Mouse (Mus musculus): ENCODE results near the gene 9230112D13Rik.

Gene 9230112D13Rik

DNA sequence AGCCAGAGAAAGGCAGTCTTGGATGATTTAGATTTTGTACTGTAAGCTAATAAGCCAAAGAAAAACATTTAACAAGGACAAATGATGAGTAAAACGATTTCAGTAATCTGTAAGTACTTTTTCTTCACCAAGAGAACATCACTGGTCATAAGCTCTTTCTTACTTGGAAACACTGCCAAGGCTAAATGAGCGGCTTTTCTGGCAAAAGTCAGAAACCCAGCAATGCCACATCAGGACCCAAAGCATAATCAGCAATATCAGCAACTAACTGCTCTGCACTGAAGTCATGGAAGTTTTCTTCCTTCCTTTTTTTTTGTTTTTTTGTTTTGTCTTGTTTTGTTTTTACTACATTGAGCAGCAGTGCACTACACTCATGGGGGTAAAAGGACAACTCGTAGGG lies 25.3 kb downstream of the 9230112D13Rik start:
- DNase-seq: no peak

DNA sequence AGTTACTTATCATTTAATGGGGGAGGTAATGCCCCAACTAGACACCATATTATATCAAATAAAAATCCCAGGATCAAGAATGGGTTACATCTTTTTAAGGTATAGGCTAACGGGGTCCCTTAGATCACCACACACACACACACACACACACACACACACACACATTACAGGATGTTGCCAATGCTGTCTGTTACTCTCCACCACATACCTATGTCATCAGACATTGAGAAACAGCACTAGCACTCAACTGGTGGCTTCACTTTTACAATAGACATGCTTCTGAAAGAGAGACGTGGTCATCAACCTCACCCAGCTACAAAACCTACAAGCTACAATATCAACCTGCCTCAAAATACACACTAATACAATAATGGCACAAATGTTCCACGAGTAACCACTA lies 28.9 kb downstream of the 9230112D13Rik start:
- no peak for DNase-seq

DNA sequence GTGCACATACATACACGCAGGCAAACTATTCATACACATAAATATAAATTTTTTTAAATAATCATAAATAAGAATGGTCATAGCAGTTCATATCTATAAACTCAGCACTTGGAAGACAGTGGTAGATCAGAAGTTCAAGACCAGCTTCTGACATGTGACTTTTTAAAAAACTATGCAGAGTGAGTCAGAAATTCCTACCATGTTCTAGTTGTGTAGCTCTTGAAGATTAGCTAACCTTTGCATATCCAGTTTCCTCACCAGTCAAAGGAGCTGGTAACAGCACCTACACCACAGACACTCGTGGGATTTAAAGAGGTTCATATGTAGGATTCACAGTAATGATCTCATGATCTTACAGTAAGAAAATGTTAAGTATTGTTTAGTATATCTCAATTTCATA lies 29.9 kb downstream of the 9230112D13Rik start:
- no peak for DNase-seq

DNA sequence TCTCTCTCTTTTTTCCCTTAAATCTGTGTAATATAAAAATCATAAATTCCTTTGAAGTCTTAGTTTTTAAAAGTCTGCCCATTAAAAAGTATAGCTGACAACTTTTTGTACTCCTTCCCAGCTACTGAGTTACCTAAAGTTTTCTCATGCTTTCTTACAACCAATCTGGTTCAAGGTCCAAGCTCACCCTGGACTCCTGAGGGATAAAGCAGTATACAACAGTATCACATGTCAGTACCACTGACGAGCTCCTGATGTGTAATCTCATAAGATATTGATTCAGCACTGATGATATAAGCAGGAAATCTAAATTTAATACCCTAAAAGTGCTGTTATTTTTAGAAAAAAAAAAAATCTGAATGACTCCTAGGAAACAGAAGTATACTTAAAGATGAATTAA lies 31.6 kb downstream of the 9230112D13Rik start:
- no peak for DNase-seq

DNA sequence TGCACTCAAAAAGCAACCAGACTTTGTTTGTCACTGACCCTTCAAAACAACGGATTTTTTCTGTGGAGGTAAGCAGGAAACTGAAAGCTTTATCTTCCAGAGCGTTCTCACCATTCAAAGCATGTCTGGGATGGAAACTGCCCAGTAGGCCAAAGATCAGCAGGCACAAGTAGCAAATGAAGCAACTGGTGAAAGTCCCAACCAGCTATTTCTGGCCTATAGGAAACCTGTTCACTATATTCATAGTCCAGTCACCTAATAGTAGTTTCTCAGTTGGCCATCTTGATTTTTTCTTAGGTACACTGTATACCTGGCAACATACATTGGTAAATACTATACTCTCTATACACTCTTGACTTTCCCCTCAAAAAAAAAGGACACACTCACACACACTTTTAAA lies 32.7 kb downstream of the 9230112D13Rik start:
- peak; percentile 31 for DNase-seq

DNA sequence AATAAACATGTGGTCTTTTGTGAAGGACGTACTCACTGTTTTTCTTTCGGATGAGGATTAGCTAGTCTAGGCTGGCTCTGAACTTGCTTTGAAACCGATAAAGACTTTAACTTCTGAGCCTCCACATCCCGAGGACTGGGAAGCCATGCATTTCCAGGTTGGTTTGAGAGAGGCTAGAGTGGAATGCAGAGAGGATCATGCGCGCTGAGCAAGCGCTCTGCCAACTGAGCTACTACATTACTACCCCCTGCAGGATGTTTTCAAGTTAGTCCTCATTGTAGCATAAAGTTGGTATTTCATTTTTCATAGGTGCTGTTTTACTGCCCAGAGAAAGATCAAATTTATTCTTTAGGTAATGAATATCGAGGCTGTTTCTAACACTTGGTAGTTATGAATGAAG lies 36.4 kb downstream of the 9230112D13Rik start:
- DNase-seq: no peak

DNA sequence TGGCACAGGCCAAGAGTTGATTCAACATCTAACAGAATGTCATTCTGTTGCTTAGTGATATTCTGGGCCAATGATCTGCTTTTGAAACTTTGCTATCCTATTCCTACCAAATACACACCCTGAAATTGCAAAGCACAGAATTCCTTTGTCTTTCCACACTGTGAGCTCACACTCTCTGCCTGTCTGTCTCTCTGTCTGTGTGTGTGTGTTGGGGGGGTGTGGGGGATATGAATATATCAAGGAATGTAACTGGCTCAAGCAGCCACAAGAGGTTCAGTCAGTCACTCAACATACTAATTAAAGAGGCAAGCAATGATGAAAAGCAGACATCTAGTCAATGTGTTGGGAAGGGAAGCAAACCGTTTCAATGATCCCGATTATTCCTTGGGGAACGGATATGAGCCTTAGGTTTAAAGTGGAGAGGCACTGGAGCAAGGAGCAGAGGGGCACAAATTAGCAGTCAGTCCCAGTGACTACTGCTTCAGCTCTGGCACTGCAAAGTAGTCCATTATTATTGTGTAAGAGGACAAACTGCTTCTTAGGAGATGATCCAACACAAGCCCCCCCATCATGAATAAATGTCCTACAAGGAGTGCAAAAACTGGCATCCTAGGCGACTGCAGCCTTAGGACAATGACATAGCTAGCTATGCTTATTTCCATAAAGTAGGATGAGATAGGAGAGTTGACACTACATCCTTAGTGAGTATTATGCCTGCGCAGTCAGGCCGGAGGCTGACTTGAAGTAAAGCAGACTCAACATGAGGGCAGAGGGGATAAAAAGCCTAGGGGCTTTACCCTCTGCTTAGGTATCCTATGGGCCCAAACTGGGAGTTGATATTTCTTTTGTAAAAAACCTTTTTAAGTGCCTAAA lies 38.9 kb downstream of the 9230112D13Rik start:
- no peak for DNase-seq

DNA sequence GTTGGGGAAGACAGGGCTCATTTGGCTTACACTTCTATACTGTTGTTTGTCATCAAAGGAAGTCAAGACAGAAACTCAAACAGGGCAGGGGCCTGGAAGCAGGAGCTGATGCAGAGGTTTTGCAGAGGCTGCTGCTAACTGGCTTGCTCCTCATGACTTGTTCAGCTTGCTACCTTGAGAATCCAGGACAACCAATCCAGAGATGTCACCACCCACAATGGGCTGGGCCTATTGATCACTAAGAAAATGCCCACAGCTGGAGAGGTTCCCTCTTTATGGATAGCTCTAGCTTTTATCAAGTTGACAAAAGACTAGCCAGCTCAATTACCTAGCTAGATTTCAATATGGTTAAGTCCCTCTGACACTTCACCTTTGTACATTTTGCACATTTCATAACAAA lies 51.0 kb downstream of the 9230112D13Rik start:
- no peak for DNase-seq

DNA sequence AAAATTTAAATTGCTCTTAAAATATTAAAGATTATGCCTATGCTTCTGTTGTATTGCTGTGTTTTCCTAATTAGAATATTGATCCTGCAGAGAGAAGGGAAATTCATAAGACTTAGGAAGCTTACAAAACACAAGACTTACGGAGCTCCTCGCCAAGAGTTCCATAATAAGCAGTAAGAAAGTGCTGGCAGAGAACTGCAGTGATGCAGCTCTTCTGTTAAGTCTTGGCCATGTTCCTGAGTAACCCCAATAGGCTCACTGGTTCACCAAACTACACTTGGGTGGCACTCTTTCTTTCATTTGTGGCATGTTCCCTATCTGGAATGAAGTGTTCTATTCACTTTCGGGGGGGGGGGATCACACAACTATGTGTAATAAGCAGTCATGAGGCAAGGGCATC lies 56.3 kb downstream of the 9230112D13Rik start:
- no peak for DNase-seq
